17 mouse cellular contexts compared by ENCODE assay signal in genomic region chr4:141283879-141284411, GRCm38 (mm10). TPM values are rescaled to one million over a fixed set of nuclear protein-coding genes. Genes with fewer than 3 reads are reported as not detected.
DNase-seq lines count a peak whose midpoint lies in the region; ATAC-seq and TF ChIP-seq lines count a peak whose summit lies in the region.
"Had no signal": no experiment of that assay in that cellular context is flagged by ENCODE, and none has a peak within 500 bp of the region (broad histone marks: within the 10 kb centered on the region; RNA-seq: fewer than 3 reads in every experiment).

No protein-coding gene starts in this region.

- no peak for DNase-seq in forebrain, embryonic 10.5 days (ENCODE audit: extremely low spot score, low spot score)
- DNase-seq in hindbrain, postnatal 0 days (ENCODE audit: low spot score) = peak; percentile 13
- peak; percentile 56 for DNase-seq in retina, postnatal 1 day
- no peak for DNase-seq in retina, embryonic 14.5 days (ENCODE audit: low spot score)
- DNase-seq in cerebellum, adult 11 months = no peak
- DNase-seq: cerebellum, postnatal 36 days; gastrocnemius, postnatal 25 days; kidney, postnatal 10 days; layer of hippocampus, adult 9-11 months; right cerebral cortex, adult 18-20 months had no signal

- H3K9ac ChIP-seq in forebrain, embryonic 16.5 days (replicated peaks; ENCODE audit: low read depth, low read length) = no peak overlapping the region
- H3K9ac ChIP-seq in hindbrain, postnatal 0 days (replicated peaks; ENCODE audit: low read length) = no peak overlapping the region
- H3K9ac ChIP-seq in hindbrain, embryonic 16.5 days (ENCODE audit: low read depth, low read length) = no peak overlapping the region
- H3K9ac ChIP-seq: forebrain, embryonic 15.5 days; liver, embryonic 14.5 days; neural tube, embryonic 13.5 days had no signal

- H3K27ac ChIP-seq in forebrain, embryonic 10.5 days = peak overlapping the region; percentile 51; the same call in 1 of the 2 replicates
- H3K27ac ChIP-seq in forebrain, embryonic 16.5 days (ENCODE audit: low read length) = no peak overlapping the region
- H3K27ac ChIP-seq in hindbrain, postnatal 0 days = no peak overlapping the region
- no peak overlapping the region for H3K27ac ChIP-seq in hindbrain, embryonic 16.5 days (ENCODE audit: low read depth, low read length)
- H3K27ac ChIP-seq: forebrain, embryonic 15.5 days; liver, embryonic 14.5 days; neural tube, embryonic 13.5 days had no signal

- ATAC-seq in forebrain, embryonic 16.5 days = no peak
- no peak for ATAC-seq in hindbrain, postnatal 0 days
- ATAC-seq in hindbrain, embryonic 16.5 days = no peak
- no peak for ATAC-seq in cerebellum, adult (ENCODE audit: insufficient number of reproducible peaks, low FRiP score, low TSS enrichment)
- ATAC-seq: forebrain, embryonic 15.5 days had no signal

- H3K27me3 ChIP-seq in forebrain, embryonic 10.5 days (ENCODE audit: poor library complexity, severe bottlenecking) = peaks cover 78% of the 10 kb centered on the region
- H3K27me3 ChIP-seq in forebrain, embryonic 16.5 days (replicated peaks; ENCODE audit: control insufficient read depth, insufficient read depth, low read length) = peaks cover 16% of the 10 kb centered on the region
- H3K27me3 ChIP-seq in hindbrain, postnatal 0 days (ENCODE audit: insufficient read depth, low read length) = 0 out of 2 replicates have a peak, but pooled peaks cover 8% of the 10 kb centered on the region
- H3K27me3 ChIP-seq in hindbrain, embryonic 16.5 days (replicated peaks; ENCODE audit: control insufficient read depth, insufficient read depth, low read length) = peaks cover 7% of the 10 kb centered on the region

- WGBS in forebrain, embryonic 10.5 days = 26% methylated on average over 8 of the region's 8 CpGs
- WGBS in forebrain, embryonic 16.5 days = 24% methylated on average over 8 of the region's 8 CpGs
- WGBS in hindbrain, postnatal 0 days = 21% methylated on average over 8 of the region's 8 CpGs
- 17% methylated on average over 8 of the region's 8 CpGs for WGBS in hindbrain, embryonic 16.5 days

- H3K9me3 ChIP-seq in forebrain, embryonic 10.5 days = no peaks in the 10 kb centered on the region
- H3K9me3 ChIP-seq in forebrain, embryonic 16.5 days (ENCODE audit: control insufficient read depth, low read length) = no peaks in the 10 kb centered on the region
- no peaks in the 10 kb centered on the region for H3K9me3 ChIP-seq in hindbrain, postnatal 0 days (ENCODE audit: low read length)
- H3K9me3 ChIP-seq in hindbrain, embryonic 16.5 days (ENCODE audit: control insufficient read depth, low read length) = no peaks in the 10 kb centered on the region
- H3K9me3 ChIP-seq: forebrain, embryonic 15.5 days; megakaryocyte, embryonic 14.5 days; neural tube, embryonic 13.5 days had no signal

- no peaks in the 10 kb centered on the region for H3K36me3 ChIP-seq in forebrain, embryonic 10.5 days (replicated peaks)
- no peaks in the 10 kb centered on the region for H3K36me3 ChIP-seq in forebrain, embryonic 16.5 days (ENCODE audit: control insufficient read depth, insufficient read depth)
- no peaks in the 10 kb centered on the region for H3K36me3 ChIP-seq in hindbrain, postnatal 0 days (ENCODE audit: insufficient read depth, low read length)
- no peaks in the 10 kb centered on the region for H3K36me3 ChIP-seq in hindbrain, embryonic 16.5 days (ENCODE audit: control insufficient read depth, insufficient read depth, low read length)
- H3K36me3 ChIP-seq: forebrain, embryonic 15.5 days; neural tube, embryonic 13.5 days had no signal

- no peak overlapping the region for H3K4me3 ChIP-seq in forebrain, embryonic 10.5 days
- no peak overlapping the region for H3K4me3 ChIP-seq in forebrain, embryonic 16.5 days (replicated peaks; ENCODE audit: low read length)
- H3K4me3 ChIP-seq in hindbrain, postnatal 0 days (ENCODE audit: low read length) = no peak overlapping the region
- no peak overlapping the region for H3K4me3 ChIP-seq in hindbrain, embryonic 16.5 days (ENCODE audit: low read length)
- H3K4me3 ChIP-seq: forebrain, embryonic 15.5 days; megakaryocyte, embryonic 14.5 days; neural tube, embryonic 13.5 days had no signal

- no peak overlapping the region for H3K4me2 ChIP-seq in forebrain, embryonic 16.5 days (ENCODE audit: low read length)
- no peak overlapping the region for H3K4me2 ChIP-seq in hindbrain, postnatal 0 days (ENCODE audit: low read depth, low read length)
- no peak overlapping the region for H3K4me2 ChIP-seq in hindbrain, embryonic 16.5 days (ENCODE audit: low read length)
- H3K4me2 ChIP-seq: forebrain, embryonic 15.5 days; neural tube, embryonic 13.5 days had no signal

- H3K4me1 ChIP-seq in forebrain, embryonic 10.5 days = peaks cover 73% of the 10 kb centered on the region
- no peaks in the 10 kb centered on the region for H3K4me1 ChIP-seq in forebrain, embryonic 16.5 days (replicated peaks; ENCODE audit: control insufficient read depth, insufficient read depth, low read length)
- H3K4me1 ChIP-seq in hindbrain, postnatal 0 days (ENCODE audit: insufficient read depth, low read length) = no peaks in the 10 kb centered on the region
- peaks cover 10% of the 10 kb centered on the region; the same call in 1 of the 2 replicates for H3K4me1 ChIP-seq in hindbrain, embryonic 16.5 days (ENCODE audit: control insufficient read depth, insufficient read depth, low read depth, low read length)
- H3K4me1 ChIP-seq: forebrain, embryonic 15.5 days had no signal

- no peak for TF ChIP-seq CTCF in hindbrain, postnatal 0 days (IDR thresholded peaks at IDR 0.05; ENCODE audit: low read depth)

RNA-seq across cellular contexts. Expression of gene Epha2, which starts 17.1 kb away (rescaled TPM):
- 3.3 and 3.7 TPM in 2 replicates for polyA plus RNA-seq in forebrain, embryonic 10.5 days (2016; fragmentation: Nextera tagmentation; extraction: Ambion mirVana)
- 0.92 and 1.5 TPM in 2 replicates for polyA plus RNA-seq in forebrain, embryonic 16.5 days (2015; fragmentation: Nextera tagmentation; extraction: Ambion mirVana)
- 1.6 and 3.5 TPM in 2 replicates for total RNA-seq in hindbrain, postnatal 0 days (2014; rRNA removed)
- polyA plus RNA-seq in hindbrain, postnatal 0 days (2015; fragmentation: Nextera tagmentation; extraction: Ambion mirVana) = 0.44 and 0.46 TPM in 2 replicates
- 1.1 TPM in 2 replicates for polyA plus RNA-seq in hindbrain, embryonic 16.5 days (2015; fragmentation: Nextera tagmentation; extraction: Ambion mirVana)

RNA-seq across cellular contexts. Expression of gene Arhgef19, which starts 44.6 kb away (rescaled TPM):
- 1.3 and 2.2 TPM in 2 replicates for polyA plus RNA-seq in forebrain, embryonic 10.5 days (2016; fragmentation: Nextera tagmentation; extraction: Ambion mirVana)
- 0.71 and 1.1 TPM in 2 replicates for polyA plus RNA-seq in forebrain, embryonic 16.5 days (2015; fragmentation: Nextera tagmentation; extraction: Ambion mirVana)
- 1.2 and 2.3 TPM in 2 replicates for total RNA-seq in hindbrain, postnatal 0 days (2014; rRNA removed)
- 1.2 TPM in 2 replicates for polyA plus RNA-seq in hindbrain, postnatal 0 days (2015; fragmentation: Nextera tagmentation; extraction: Ambion mirVana)
- 1.7 and 2.0 TPM in 2 replicates for polyA plus RNA-seq in hindbrain, embryonic 16.5 days (2015; fragmentation: Nextera tagmentation; extraction: Ambion mirVana)

Comparison
In these comparisons a context has a peak if more than half of its experiments do, and no peak if none do; other contexts are left out.
1. DNase-seq: peak in hindbrain, postnatal 0 days (single experiment) and retina, postnatal 1 day (single experiment); none in forebrain, embryonic 10.5 days (single experiment), retina, embryonic 14.5 days (single experiment) and cerebellum, adult 11 months (single experiment).